Mouse (Mus musculus): ENCODE data around the gene Hist2h2ab. TPM values are rescaled to one million over a fixed set of nuclear protein-coding genes. Genes with fewer than 3 reads are reported as not detected.
"Not testable (repeated sequence)": the region's sequence is repeated elsewhere in the genome, so short reads cannot be mapped to it uniquely, and the experiment has no call there.

Gene Hist2h2ab
- polyA plus RNA-seq, 2 experiments: 0.99 to 1.7 TPM

- WGBS: 78% methylated on average over 7 of the region's 7 CpGs
- Histone ChIP-seq H3K9me3 (ENCODE audit: control insufficient read depth, low read length) (no peaks in the 10 kb centered on the region), H3K4me1 (ENCODE audit: control insufficient read depth, insufficient read depth, low read length) (peaks cover 20% of the 10 kb centered on the region), H3K36me3 (ENCODE audit: control insufficient read depth, insufficient read depth, low read length) (no peaks in the 10 kb centered on the region), H3K9ac (ENCODE audit: low read depth, low read length, severe bottlenecking) (peak overlapping the region; percentile 68), H3K4me3 (replicated peaks; ENCODE audit: low read length) (peak overlapping the region; percentile 52; the same call in 1 of the 2 replicates), H3K27me3 (ENCODE audit: control insufficient read depth, insufficient read depth, low read length) (no peaks in the 10 kb centered on the region), H3K27ac (replicated peaks; ENCODE audit: low read depth, low read length) (peak overlapping the region; percentile 96), H3K4me2 (replicated peaks; ENCODE audit: low read depth, low read length, severe bottlenecking) (peak overlapping the region; percentile 58)
- ATAC-seq (ENCODE audit: low FRiP score, low read depth) (no peak), DNase-seq (ENCODE audit: low spot score) (no peak)
- no peak for TF ChIP-seq POLR2A (IDR thresholded peaks at IDR 0.05; ENCODE audit: borderline replicate concordance, extremely low read depth, insufficient read depth, insufficient read length)
These were observed 24.4 kb downstream of the Hist2h2ab start for GRCm38 (mm10) chr3:96243921-96244572.

GRCm38 (mm10) chr3:96245003-96245886, 25.6 kb downstream of the Hist2h2ab start, which contains the start of gene Hist2h2aa1:
TSS of gene Hist2h2aa1 (plus strand) at chr3:96245497.
- DNase-seq (ENCODE audit: low spot score): peak; percentile 70
- Histone ChIP-seq H3K9ac (ENCODE audit: low read depth, low read length, severe bottlenecking) (peak within 1 kb of the TSS; percentile 68), H3K4me3 (replicated peaks; ENCODE audit: low read length) (peak within 1 kb of the TSS; percentile 52), H3K4me1 (ENCODE audit: control insufficient read depth, insufficient read depth, low read length) (peaks cover 27% of the 10 kb centered on the region), H3K27ac (replicated peaks; ENCODE audit: low read depth, low read length) (peak within 1 kb of the TSS; percentile 96), H3K4me2 (replicated peaks; ENCODE audit: low read depth, low read length, severe bottlenecking) (peak within 1 kb of the TSS; percentile 58)
- not testable (repeated sequence) for H3K27me3 ChIP-seq (ENCODE audit: control insufficient read depth, insufficient read depth, low read length); H3K36me3 ChIP-seq (ENCODE audit: control insufficient read depth, insufficient read depth, low read length); H3K9me3 ChIP-seq (ENCODE audit: control insufficient read depth, low read length)
- under 1% methylated on average over 25 of the region's 88 CpGs for WGBS
- ATAC-seq (ENCODE audit: low FRiP score, low read depth): peak; percentile 89

- WGBS: 0% methylated on average over 8 of the region's 21 CpGs
- not testable (repeated sequence) for H3K9ac ChIP-seq (ENCODE audit: low read depth, low read length, severe bottlenecking); H3K9me3 ChIP-seq (ENCODE audit: control insufficient read depth, low read length); DNase-seq (ENCODE audit: low spot score); H3K27ac ChIP-seq (replicated peaks; ENCODE audit: low read depth, low read length); H3K36me3 ChIP-seq (ENCODE audit: control insufficient read depth, insufficient read depth, low read length); H3K27me3 ChIP-seq (ENCODE audit: control insufficient read depth, insufficient read depth, low read length)
- H3K4me1 ChIP-seq (ENCODE audit: control insufficient read depth, insufficient read depth, low read length): peaks cover 26% of the 10 kb centered on the region
- peak; percentile 5 for ATAC-seq (ENCODE audit: low FRiP score, low read depth)
- peak overlapping the region; percentile 28 for H3K4me3 ChIP-seq (replicated peaks; ENCODE audit: low read length)
- H3K4me2 ChIP-seq (replicated peaks; ENCODE audit: low read depth, low read length, severe bottlenecking): peak overlapping the region; percentile 28; the same call in 1 of the 2 replicates
These were observed 26.4 kb downstream of the Hist2h2ab start for GRCm38 (mm10) chr3:96246018-96246417.

- H3K9me3 ChIP-seq (ENCODE audit: control insufficient read depth, low read length); H3K36me3 ChIP-seq (ENCODE audit: control insufficient read depth, insufficient read depth, low read length); H3K27me3 ChIP-seq (ENCODE audit: control insufficient read depth, insufficient read depth, low read length); DNase-seq (ENCODE audit: low spot score): not testable (repeated sequence)
- Histone ChIP-seq H3K27ac (replicated peaks; ENCODE audit: low read depth, low read length) (peak within 1 kb of the TSS; percentile 65; the same call in 1 of the 2 replicates), H3K4me3 (replicated peaks; ENCODE audit: low read length) (peak within 1 kb of the TSS; percentile 39), H3K4me1 (ENCODE audit: control insufficient read depth, insufficient read depth, low read length) (peaks cover 25% of the 10 kb centered on the region), H3K4me2 (replicated peaks; ENCODE audit: low read depth, low read length, severe bottlenecking) (peak within 1 kb of the TSS; percentile 49), H3K9ac (ENCODE audit: low read depth, low read length, severe bottlenecking) (peak within 1 kb of the TSS; percentile 59)
- ATAC-seq (ENCODE audit: low FRiP score, low read depth): peak; percentile 86
- WGBS: no CpG with 5 or more reads among the region's 47 CpGs
These were observed 26.8 kb downstream of the Hist2h2ab start, which contains the start of gene Hist2h3c1 for GRCm38 (mm10) chr3:96246427-96246856. TSS of gene Hist2h3c1 (plus strand) at chr3:96246685.

- Histone ChIP-seq H3K4me2 (replicated peaks; ENCODE audit: low read depth, low read length, severe bottlenecking) (peak overlapping the region; percentile 49), H3K9ac (ENCODE audit: low read depth, low read length, severe bottlenecking) (peak overlapping the region; percentile 59), H3K27ac (replicated peaks; ENCODE audit: low read depth, low read length) (peak overlapping the region; percentile 65; the same call in 1 of the 2 replicates), H3K27me3 (ENCODE audit: control insufficient read depth, insufficient read depth, low read length) (no peaks in the 10 kb centered on the region), H3K36me3 (ENCODE audit: control insufficient read depth, insufficient read depth, low read length) (no peaks in the 10 kb centered on the region), H3K4me1 (ENCODE audit: control insufficient read depth, insufficient read depth, low read length) (peaks cover 25% of the 10 kb centered on the region), H3K9me3 (ENCODE audit: control insufficient read depth, low read length) (no peaks in the 10 kb centered on the region), H3K4me3 (replicated peaks; ENCODE audit: low read length) (peak overlapping the region; percentile 39)
- 2% methylated on average over 11 of the region's 11 CpGs for WGBS
- ATAC-seq (ENCODE audit: low FRiP score, low read depth): no peak
- no peak for TF ChIP-seq POLR2A (IDR thresholded peaks at IDR 0.05; ENCODE audit: borderline replicate concordance, extremely low read depth, insufficient read depth, insufficient read length)
- no peak for DNase-seq (ENCODE audit: low spot score)
These were observed 27.9 kb downstream of the Hist2h2ab start for GRCm38 (mm10) chr3:96247356-96248140.

All from limb, embryonic 14.5 days (tissue).